Mouse (Mus musculus): ENCODE data around the gene Ryr2.

The Ryr2 gene

GRCm38 (mm10) chr13:11563224-11564024 lies 543.3 kb downstream of the Ryr2 start:
- TF ChIP-seq GATA4 (IDR thresholded peaks at IDR 0.05; ENCODE audit: insufficient replicate concordance, low read length), result no peak; the same call in 1 of the 2 replicates

DNA sequence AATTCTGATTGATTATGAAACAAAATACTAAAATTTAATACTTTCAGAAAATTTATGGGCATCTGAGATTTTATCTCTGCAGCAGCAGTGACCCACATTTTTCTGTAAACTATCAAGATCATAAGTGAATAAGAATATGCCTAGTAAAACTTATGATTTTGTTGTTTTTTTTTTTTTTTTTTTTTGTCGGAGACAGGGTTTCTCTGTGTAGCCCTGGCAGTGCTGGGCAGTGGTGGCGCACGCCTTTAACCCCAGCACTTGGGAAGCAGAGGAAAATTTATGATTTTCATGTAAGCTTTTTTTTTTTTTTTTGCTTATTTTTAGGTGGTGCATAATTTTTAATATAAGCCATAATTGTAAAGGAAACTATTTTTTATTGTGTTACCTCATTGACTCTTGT lies 557.1 kb downstream of the Ryr2 start:
- TF ChIP-seq GATA4 (IDR thresholded peaks at IDR 0.05; ENCODE audit: insufficient replicate concordance, low read length), result no peak

- TF ChIP-seq GATA4 (IDR thresholded peaks at IDR 0.05; ENCODE audit: insufficient replicate concordance, low read length), result no peak
Measured at GRCm38 (mm10) chr13:11545841-11546240, 560.9 kb downstream of the Ryr2 start.

- TF ChIP-seq GATA4 (IDR thresholded peaks at IDR 0.05; ENCODE audit: insufficient replicate concordance, low read length), result no peak
Measured at GRCm38 (mm10) chr13:11542546-11542945, 564.2 kb downstream of the Ryr2 start.

GRCm38 (mm10) chr13:11536851-11537250 lies 569.9 kb downstream of the Ryr2 start:
- TF ChIP-seq GATA4 (IDR thresholded peaks at IDR 0.05; ENCODE audit: insufficient replicate concordance, low read length), result no peak

GRCm38 (mm10) chr13:11535874-11536273 lies 570.9 kb downstream of the Ryr2 start:
- no peak for TF ChIP-seq GATA4 (IDR thresholded peaks at IDR 0.05; ENCODE audit: insufficient replicate concordance, low read length)

GRCm38 (mm10) chr13:11533265-11533664 lies 573.5 kb downstream of the Ryr2 start:
- no peak for TF ChIP-seq GATA4 (IDR thresholded peaks at IDR 0.05; ENCODE audit: insufficient replicate concordance, low read length)

DNA sequence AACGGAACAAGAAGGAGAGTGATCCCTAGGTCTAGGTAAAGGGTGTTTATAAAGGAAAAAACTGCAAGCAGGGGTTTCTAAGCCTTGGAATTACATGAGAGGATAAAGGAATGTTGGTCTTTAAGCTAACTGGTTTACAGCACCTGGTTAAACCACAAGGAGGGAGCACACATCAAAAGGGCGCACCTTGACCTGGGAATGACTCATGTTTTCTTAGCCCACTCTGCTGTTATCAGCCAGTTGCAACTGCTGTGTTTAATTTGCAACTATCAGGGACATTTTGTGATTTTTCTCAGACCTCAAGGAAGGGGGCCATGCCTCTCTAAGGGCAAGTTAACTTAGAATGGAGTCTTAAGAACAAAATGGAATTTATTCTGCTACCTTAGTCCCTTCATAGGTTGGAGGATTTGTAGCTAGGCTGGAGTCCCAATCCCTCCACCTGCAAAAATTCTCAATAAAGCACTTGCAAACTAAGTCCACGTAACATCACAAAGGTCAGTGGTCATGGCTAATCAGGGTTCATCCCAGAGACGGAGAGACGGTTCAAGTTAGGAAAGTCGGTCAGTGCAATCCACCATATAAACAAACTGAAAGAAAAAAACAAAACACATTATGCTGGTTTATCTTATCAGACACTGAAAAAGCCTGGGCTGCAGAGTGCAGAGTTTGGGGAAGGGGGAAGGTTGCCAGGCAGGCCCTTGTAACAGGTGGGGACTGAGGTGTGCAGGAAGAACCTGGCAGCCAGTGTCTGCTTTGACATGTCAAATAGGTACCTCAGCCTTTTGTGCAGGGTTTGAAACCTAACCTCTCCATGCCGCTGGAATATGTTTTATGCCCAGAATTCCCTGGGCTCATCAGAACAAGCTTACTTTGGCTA lies 574.5 kb downstream of the Ryr2 start:
- TF ChIP-seq GATA4 (IDR thresholded peaks at IDR 0.05; ENCODE audit: insufficient replicate concordance, low read length), result no peak

DNA sequence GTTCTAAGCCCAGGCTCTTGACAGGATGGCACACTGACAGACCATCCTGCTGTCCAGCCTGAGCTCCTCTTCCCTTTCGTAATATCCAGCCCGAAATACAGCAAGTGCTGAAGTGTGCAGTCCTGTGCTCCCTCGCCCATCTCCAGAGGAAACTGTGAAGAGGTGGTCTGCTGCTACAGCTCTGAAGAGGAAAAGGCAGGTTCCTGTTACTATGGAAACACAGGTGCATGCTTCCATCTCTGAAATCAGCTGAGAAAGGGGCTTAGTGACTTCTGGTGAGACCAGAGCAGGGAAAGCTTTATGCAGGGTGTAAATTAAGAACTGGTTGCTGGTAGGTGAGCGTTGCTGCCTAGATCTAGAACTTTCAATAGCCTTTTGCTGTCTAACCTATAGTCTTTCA lies 583.1 kb downstream of the Ryr2 start:
- TF ChIP-seq GATA4 (IDR thresholded peaks at IDR 0.05; ENCODE audit: insufficient replicate concordance, low read length), result no peak

DNA sequence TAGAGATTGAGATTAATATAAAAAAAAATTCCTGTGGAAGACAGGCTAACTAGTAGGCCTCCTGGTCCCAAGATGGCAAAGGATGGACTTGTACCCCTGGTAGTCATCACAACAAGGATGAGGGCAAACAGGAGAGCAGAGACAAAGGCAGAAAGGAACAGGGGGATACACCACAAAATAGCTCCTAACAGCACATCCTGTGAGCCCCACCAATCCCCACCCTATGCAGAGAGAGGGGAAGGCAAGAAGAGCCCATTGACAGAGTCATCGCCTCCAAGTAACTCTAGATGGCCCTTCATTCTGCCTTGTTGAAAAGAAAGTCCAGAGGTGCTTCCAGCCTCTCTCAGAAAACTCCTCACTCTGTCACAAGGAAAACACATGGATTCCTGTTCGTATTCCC lies 586.0 kb downstream of the Ryr2 start:
- no peak for TF ChIP-seq GATA4 (IDR thresholded peaks at IDR 0.05; ENCODE audit: insufficient replicate concordance, low read length)

GRCm38 (mm10) chr13:11511540-11512177 lies 595.1 kb downstream of the Ryr2 start:
- no peak for TF ChIP-seq GATA4 (IDR thresholded peaks at IDR 0.05; ENCODE audit: insufficient replicate concordance, low read length)

All from liver, adult (tissue).